Mouse (Mus musculus): Measurements from ENCODE around the gene Vps13a.

GRCm38 (mm10) chr19:16607634-16608033 is 173.1 kb downstream of the Vps13a start:
- TF ChIP-seq GATA1 (IDR thresholded peaks at IDR 0.05; ENCODE audit: borderline replicate concordance, low read length): no peak
- TF ChIP-seq FLI1 (IDR thresholded peaks at IDR 0.05; ENCODE audit: low read length): no peak
